Mouse (Mus musculus) duodenum, adult 2 months (tissue): ENCODE results near the gene Swt1. TPM values are rescaled to one million over a fixed set of nuclear protein-coding genes. Genes with fewer than 3 reads are reported as not detected.

Source experiments
- polyA plus RNA-seq: library from polyadenylated mRNA; depleted of rRNA; stranded (reverse); fragments of >200 nt; gene quantifications from 2 replicates; pipeline ENCODE4 v1.2.3, GENCODE M21; 2012; ENCODE audit warnings: low replicate concordance; rRNA removed

Gene Swt1
- polyA plus RNA-seq: 0.87 and 2.0 TPM in 2 replicates

GRCm38 (mm10) chr1:151428263-151429221, at the start of gene Swt1, which contains the start of gene Trmt1l:
Gene Swt1 (minus strand): TSS chr1:151428455.
Gene Trmt1l (plus strand): TSS chr1:151428542.

GRCm38 (mm10) chr1:151344283-151345108, 83.8 kb downstream of the Swt1 start, which contains the start of gene Ivns1abp:
Gene Ivns1abp (plus strand): TSS chr1:151344477.

Other genes starting within 250 kb of the Swt1 start
- gene Gm47985, start 245.9 kb downstream of the Swt1 start, polyA plus RNA-seq: 0.26 TPM in 1 of 2 replicates, not detected in the other
- 0.09 TPM in 1 of 2 replicates, not detected in the other for gene Gm8947, start 236.1 kb downstream of the Swt1 start, polyA plus RNA-seq
- gene Gm47995, start 230.0 kb downstream of the Swt1 start, polyA plus RNA-seq: 0.69 TPM in 1 of 2 replicates, not detected in the other
- not detected in 2 replicates for gene 3110040M04Rik, start 224.3 kb downstream of the Swt1 start, polyA plus RNA-seq
- 0.19 TPM in 1 of 2 replicates, not detected in the other for gene Gm47996, start 218.3 kb downstream of the Swt1 start, polyA plus RNA-seq
- 16.1 and 37.6 TPM in 2 replicates for gene Ivns1abp, start 84.0 kb downstream of the Swt1 start, polyA plus RNA-seq
- gene Trmt1l, start 87 bp upstream of the Swt1 start, polyA plus RNA-seq: 13.8 and 15.8 TPM in 2 replicates
- gene Rnf2, start 72.5 kb upstream of the Swt1 start, polyA plus RNA-seq: 0.84 and 0.90 TPM in 2 replicates
- gene Fam129a, start 142.7 kb upstream of the Swt1 start, polyA plus RNA-seq: 0.81 and 1.5 TPM in 2 replicates